Mouse (Mus musculus): ENCODE results near the gene Tll1.
"Not testable (repeated sequence)": the region's sequence is repeated elsewhere in the genome, so short reads cannot be mapped to it uniquely, and the experiment has no call there.

Gene Tll1

GRCm38 (mm10) chr8:64024359-64024758 is 181.7 kb downstream of the Tll1 start:
- no peaks in the 10 kb centered on the region for H3K36me3 ChIP-seq (ENCODE audit: control insufficient read depth, insufficient read depth, low read length, poor library complexity, severe bottlenecking)
- no peak for DNase-seq (ENCODE audit: low read depth, low spot score)
- H3K27me3 ChIP-seq (ENCODE audit: control insufficient read depth, insufficient read depth, low read length, poor library complexity, severe bottlenecking), result no peaks in the 10 kb centered on the region

GRCm38 (mm10) chr8:64023579-64023978 is 182.5 kb downstream of the Tll1 start:
- no peak for DNase-seq (ENCODE audit: low read depth, low spot score)
- H3K36me3 ChIP-seq (ENCODE audit: control insufficient read depth, insufficient read depth, low read length, poor library complexity, severe bottlenecking), result no peaks in the 10 kb centered on the region
- no peaks in the 10 kb centered on the region for H3K27me3 ChIP-seq (ENCODE audit: control insufficient read depth, insufficient read depth, low read length, poor library complexity, severe bottlenecking)

- no peaks in the 10 kb centered on the region for H3K36me3 ChIP-seq (ENCODE audit: control insufficient read depth, insufficient read depth, low read length, poor library complexity, severe bottlenecking)
- no peaks in the 10 kb centered on the region for H3K27me3 ChIP-seq (ENCODE audit: control insufficient read depth, insufficient read depth, low read length, poor library complexity, severe bottlenecking)
- DNase-seq (ENCODE audit: low read depth, low spot score), result no peak
Observed at GRCm38 (mm10) chr8:64023027-64023426, 183.0 kb downstream of the Tll1 start.

GRCm38 (mm10) chr8:63970612-63971391 is 235.3 kb downstream of the Tll1 start:
- DNase-seq (ENCODE audit: low read depth, low spot score); H3K27me3 ChIP-seq (ENCODE audit: control insufficient read depth, insufficient read depth, low read length, poor library complexity, severe bottlenecking); H3K36me3 ChIP-seq (ENCODE audit: control insufficient read depth, insufficient read depth, low read length, poor library complexity, severe bottlenecking): not testable (repeated sequence)

Measured in splenic B cell, adult 2 months (primary cell).